Mouse (Mus musculus) lung, adult 2 months (tissue): ENCODE measurements around the gene Stk17b.

ENCODE experiments used
- CTCF ChIP-seq: fragments of 200-500 bp; IDR thresholded peaks from 2 replicates; pipeline ENCODE4 v1.5.1; 2011; ENCODE audit warnings: mild to moderate bottlenecking, low read length, control low read depth; ENCODE audit not compliant: insufficient read depth
- POLR2A ChIP-seq: fragments of 200-500 bp; IDR thresholded peaks from 2 replicates; pipeline ENCODE4 v1.6.1; 2011; ENCODE audit warnings: low read depth, mild to moderate bottlenecking, control low read depth, low read length, borderline replicate concordance; ENCODE audit errors: extremely low read depth

DNA sequence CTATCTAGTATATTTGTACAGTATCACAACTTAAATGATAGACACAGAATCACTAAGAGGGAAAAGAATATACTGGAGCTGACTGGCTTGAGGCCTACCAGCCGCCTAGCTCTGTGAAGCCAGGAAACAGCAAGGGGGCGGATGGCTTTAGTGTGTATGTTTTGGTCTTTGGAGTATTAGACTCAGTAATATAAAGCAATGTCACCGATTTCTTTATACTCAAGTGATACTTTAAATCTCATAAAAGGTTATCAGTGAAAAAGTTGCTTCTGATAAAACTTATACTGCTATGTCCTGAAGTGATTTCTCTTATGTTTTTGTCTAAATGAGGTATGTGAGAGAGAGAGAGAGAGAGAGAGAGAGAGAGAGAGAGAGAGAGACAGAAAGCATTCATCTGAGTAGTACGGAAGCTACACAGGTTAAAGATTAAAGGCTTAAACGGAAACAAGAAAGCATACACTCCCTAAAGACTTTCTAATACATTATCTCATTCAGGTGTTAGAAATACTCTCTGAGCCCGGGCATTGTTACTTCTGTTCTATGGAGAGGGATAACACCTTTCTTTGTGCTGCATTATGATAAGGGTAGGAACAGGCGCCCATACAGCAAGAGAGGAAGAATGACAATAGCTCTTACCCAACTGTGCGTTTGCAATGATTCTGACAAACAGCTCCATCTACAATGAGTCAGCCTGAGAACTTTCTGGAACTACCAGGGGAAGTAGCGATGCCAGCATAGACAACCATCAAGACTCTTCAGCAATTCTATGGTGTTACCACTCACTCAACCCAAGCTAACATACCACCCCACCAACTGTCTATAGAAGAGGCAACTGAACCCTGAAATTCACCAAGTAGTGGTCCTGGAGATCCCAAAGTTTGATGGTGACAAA is 39.7 kb upstream of the Stk17b start:
- no peak for TF ChIP-seq POLR2A
- TF ChIP-seq CTCF: no peak
